Mouse (Mus musculus) thymus, postnatal 14 days (tissue): ENCODE measurements around the gene Foxc1.
A peak's percentile ranks its signal among the peaks of the same experiment; 100 is the strongest.

Source experiments
- DNase-seq: peaks from one replicate; pipeline ENCODE4 v3.0.0; 2021

Gene Foxc1

DNA sequence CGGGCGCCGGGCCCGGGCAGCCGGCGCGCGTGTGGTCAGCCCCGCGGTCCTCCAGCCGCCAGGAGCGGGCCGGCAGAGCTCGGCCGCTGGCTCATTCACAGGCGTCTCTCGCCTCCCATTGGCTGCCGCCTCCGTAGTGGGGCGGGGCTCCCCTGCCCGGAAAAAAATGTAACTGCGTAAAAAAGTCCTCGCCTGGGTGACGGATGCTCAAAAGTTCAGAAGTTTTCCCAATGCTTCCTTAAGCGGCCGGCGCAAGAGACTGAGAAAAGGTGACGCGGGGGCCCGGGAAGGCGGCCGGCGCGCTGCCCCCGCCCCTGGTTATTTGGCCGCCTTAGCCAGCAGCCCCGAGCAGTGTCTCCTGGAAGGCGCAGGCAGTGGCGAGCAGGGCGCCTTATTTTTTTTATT is at the start of gene Foxc1:
Gene Foxc1, plus strand, starts transcription at position 206 of the 405 bp plus-strand sequence.
- peak; percentile 50 for DNase-seq

DNA sequence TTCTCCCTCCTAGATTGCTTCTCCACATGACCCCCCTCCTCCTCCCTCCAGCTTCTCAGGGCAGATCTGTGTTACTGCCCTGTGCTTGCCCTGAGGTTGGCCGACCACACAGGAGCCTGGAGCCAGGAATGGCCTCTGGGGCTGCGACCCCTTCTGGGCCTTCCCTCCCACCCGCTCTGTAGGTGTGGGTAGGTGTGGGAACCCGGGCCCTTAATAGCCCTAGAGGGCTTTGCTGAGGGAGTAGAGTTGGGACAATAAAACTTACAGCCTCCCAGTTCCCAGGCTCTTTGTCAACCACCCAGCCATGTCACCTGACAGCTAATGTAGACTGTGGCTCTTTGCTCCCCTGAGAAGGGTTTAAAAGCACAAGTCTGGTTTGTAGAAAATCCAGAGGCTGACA is 46.0 kb upstream of the Foxc1 start:
- no peak for DNase-seq

DNA sequence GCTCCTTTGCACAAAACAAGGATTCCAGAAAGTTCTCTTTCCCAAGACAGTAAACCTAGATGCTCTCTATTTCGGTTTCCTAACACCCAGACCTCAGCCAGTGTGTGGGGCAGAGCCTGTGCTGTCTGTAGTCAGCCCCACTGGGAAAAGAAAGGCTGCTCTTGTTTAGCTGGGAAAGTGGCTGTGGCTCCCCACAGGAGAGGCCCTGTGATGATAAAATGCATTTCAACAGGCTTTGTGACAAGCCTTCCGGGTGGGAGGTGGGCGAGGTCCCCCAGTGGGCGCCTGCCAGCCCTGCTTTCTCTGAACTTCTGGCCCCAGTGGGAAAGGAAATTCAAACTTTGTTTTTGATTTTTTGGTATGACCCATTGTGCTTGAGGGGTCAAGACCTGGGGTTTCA is 45.4 kb upstream of the Foxc1 start:
- DNase-seq = no peak

GRCm38 (mm10) chr13:31764419-31764818 is 42.0 kb upstream of the Foxc1 start:
- no peak for DNase-seq

DNA sequence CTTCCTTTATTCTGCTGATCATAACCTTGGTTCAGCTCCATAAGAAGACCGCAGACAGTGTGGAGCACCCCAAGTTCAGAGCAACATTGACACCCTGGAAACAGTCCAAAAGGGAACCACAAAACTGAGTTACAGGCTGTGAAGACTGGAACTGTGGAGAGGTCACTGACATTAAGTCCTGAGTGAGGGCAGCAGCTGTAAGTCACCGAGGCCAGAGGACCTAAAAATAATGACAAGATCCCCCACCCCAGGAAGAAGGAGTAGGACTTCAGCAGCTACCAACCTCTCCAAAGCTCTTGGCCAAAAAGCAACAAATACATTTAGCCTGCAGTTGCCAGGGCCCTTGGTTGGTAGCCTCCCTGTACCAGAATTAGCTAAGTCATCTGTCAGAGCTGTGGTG is 40.9 kb upstream of the Foxc1 start:
- no peak for DNase-seq

GRCm38 (mm10) chr13:31772882-31773281 is 33.6 kb upstream of the Foxc1 start:
- no peak for DNase-seq

DNA sequence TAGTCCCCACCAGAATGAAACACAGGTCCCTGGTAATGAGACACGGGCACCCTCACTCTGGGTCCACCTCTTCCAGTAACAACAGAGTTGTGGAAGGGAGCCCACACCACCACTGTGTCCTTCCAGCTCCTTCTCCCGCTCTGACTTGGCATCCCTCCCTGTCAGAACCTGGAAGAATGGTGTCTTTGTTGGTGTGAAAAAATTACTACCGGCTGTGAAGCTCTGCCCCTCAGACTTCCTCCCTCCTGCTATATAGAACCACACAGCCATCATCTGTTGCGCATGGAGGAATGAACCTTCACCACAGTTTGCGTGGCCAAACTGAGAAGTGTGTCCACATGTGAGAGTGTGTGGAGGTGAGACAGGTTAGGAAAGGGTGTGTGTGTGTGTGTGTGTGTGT is 30.7 kb upstream of the Foxc1 start:
- DNase-seq = no peak

GRCm38 (mm10) chr13:31779281-31779981 is 27.0 kb upstream of the Foxc1 start:
- DNase-seq = no peak

- DNase-seq = no peak
These were observed 26.1 kb upstream of the Foxc1 start for GRCm38 (mm10) chr13:31780299-31780698.

GRCm38 (mm10) chr13:31782063-31782462 is 24.4 kb upstream of the Foxc1 start:
- no peak for DNase-seq

GRCm38 (mm10) chr13:31784757-31785156 is 21.7 kb upstream of the Foxc1 start:
- DNase-seq = no peak

GRCm38 (mm10) chr13:31792480-31793132 is 13.8 kb upstream of the Foxc1 start:
- peak; percentile 39 for DNase-seq

DNA sequence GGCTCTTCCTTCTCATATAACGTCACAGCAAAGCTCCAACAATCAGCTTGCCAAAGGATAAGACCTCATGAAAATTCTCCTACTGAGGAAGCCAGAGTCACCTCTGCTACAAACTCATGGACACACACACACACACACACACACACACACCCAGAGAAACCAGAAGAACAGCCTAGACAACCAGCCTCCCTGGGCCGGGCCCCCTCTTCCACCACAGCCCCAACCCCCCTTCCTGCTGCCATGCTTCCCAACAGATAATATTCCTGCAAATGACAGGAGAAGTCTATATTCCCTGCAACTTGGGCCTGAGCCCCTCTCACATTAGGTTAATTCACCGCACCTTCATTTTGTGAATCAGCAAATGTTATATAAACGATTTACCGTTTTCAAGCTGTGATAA is 13.3 kb upstream of the Foxc1 start:
- no peak for DNase-seq

DNA sequence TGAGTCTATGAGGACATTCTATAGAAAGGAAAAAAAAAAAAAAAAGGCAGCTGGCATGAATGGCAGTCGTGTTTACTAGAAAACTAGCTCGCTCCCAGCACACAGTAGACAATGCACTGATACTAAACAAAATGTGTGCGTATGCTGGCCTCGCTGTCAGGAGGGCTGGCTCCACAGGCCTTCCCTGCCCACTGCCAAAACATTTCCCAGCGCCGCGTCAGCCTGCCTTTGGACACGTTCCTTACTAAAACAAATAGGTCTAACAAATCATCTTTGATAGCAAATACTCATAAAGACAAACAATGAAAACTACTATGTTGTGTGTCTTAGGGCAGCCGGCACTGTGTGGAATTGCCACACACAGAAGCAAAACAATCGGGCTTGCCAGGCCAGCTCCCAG is 9.1 kb upstream of the Foxc1 start:
- DNase-seq = no peak

DNA sequence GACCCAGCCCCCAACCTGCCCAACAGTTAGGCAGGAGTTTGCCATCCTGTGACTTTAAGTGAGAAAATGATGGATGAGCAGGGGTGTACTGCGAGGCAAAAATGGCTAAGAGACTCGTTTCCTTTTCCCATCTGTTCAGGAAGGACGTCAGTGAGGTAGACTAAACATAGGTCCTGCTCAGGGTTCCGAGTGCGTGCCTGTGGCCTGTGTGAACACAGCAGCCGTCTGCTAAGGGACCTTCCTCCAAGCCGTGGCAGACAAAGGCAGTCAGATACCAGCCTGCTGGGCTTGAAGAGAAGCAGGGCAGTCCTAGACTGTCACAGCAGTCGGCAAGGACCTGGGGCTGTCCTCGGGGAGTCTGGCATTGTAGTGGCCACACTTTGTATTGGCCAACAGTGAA is 8.4 kb upstream of the Foxc1 start:
- DNase-seq = no peak

DNA sequence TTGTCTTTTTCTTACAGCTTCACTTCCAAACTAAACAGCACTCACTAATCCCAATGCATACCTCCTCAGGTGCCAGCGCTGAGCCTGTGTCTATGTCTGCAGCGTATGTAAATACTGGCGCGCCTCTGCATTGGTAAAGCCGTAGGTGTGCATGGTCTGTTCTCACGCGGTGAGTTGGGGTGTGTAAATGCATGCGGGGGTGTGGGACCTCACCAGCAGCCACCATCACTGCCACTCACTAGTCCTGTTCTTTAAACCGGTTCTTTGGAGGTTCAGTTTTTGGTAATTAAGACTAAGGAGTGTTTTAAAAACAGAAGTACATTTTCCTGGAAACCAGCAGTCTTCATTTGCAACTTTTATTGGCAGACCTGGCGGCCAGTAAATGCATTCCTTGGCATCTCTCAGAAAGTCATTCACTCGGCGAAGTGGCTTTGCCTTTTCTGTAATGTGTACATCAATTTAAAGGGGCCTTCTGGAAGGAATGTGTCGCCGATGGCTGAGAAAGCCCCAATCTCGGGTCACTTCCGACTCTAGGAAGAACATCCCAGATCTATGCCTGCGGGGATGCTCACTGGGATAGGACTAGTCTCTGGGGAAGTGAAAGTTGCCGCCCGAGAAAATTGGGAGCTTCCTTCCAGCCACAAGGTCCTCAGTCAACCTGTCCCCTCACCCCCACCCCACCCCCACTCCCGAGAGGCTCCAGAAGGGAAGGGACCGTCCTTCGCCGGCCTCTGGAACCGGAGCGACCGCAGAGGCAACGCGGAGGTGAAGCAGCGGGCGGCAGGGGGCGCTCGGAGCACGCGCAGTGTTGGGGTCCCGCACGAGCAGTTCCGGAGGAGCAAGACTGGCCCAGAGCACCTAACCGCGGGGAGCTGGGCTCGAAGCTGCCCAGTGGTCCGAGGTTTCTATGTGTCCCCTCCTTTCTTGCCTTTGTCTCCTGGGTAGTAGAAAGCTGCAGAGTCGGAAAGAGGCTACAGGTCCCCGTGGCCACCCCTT is 5.6 kb upstream of the Foxc1 start:
- peak; percentile 84 for DNase-seq

DNA sequence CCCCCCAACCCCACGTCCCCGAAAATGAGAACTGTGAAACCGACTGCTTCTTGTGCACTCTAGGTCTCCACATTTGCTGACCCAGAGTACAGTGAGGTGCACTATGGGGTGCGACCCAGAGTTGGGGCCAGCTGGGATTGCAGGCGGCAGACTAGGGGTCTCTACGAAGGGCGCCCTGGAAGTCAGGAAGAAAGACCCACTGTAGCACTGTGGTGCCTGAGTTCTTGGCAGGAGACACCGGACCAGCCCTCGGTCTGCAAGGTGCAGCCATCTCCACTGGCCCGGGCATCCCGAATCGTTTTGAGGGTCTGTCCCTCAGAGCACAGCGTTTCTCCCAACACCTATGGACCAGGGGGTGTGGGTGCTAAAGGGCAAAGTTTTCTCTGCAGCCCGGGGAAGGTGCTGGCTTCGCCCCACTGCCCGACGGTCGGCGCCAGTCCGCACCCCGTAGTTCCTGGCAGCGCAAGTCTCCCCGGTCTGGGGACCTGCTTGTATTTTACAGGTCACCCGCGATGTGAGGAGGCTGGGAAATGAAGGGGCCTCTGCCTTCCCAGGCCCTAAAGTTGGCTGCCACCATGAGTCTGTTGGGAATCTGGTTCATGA is 4.6 kb upstream of the Foxc1 start:
- no peak for DNase-seq

- no peak for DNase-seq
These were observed 4.0 kb upstream of the Foxc1 start for GRCm38 (mm10) chr13:31802447-31802846.

DNA sequence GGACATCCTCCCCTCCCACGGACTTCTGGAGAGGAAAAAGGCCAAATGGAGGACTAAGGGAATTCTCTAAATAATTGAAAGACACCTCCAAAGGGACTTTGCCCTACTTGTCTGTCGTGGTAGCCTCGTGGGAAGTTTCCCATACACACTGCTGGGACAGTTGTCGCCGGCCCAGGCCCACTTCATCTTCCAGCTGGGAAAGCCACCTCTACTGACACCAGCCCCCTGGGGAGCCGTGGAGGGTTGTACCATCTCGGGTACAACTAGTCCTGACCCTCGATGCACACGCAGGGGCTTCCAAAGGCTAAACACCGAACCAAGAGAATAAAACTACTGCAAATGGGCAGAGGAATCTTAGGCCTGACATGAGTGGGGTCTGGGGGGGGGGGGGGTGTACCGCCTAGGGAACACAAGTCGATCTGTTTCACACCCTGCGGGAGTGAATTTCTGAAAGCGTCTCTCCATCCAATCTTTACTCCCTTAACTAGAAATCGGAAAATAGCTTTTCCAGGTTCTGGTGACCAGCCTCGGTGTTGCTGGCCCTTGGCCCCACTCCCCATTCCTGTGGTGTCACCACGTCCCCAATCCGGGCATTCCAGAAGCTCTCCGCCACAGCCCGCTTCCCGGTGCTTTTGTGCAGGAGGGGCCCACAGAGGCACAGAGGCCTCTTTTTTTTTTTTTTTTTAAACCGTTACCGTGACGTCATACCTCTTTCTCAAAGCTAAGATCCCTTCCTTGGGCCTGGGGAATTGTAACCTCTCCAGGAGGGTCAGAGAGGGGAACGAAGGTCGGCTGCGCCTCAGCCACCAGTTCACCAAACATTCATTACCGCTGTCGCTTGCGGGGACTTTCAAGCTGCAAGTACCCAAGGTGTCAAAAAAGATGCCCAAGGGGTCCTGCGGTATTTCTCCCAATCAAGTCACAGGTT is 3.0 kb upstream of the Foxc1 start:
- DNase-seq = no peak

GRCm38 (mm10) chr13:31804571-31804970 is 1.9 kb upstream of the Foxc1 start:
- DNase-seq = no peak

- DNase-seq = no peak
These were observed 504 bp upstream of the Foxc1 start for GRCm38 (mm10) chr13:31805831-31806427.
